Comparison of ENCODE assay signal across 10 mouse cellular contexts in genomic region chr5:75143767-75144166, GRCm38 (mm10). TPM values are rescaled to one million over a fixed set of nuclear protein-coding genes. Genes with fewer than 3 reads are reported as not detected.
A peak's percentile ranks its signal among the peaks of the same experiment; 100 is the strongest.
DNase-seq lines count a peak whose midpoint lies in the region; ATAC-seq and TF ChIP-seq lines count a peak whose summit lies in the region.
"Had no signal": no experiment of that assay in that cellular context is flagged by ENCODE, and none has a peak within 500 bp of the region (broad histone marks: within the 10 kb centered on the region; RNA-seq: fewer than 3 reads in every experiment).

No protein-coding gene starts in this region.

- no peak for TF ChIP-seq POLR2A in lung, adult 2 months (IDR thresholded peaks at IDR 0.05; ENCODE audit: borderline replicate concordance, extremely low read depth, low read depth, low read length)

- peak overlapping the region; percentile 77 for H3K4me2 ChIP-seq in heart, embryonic 13.5 days
- peak overlapping the region; percentile 69; the same call in 1 of the 2 replicates for H3K4me2 ChIP-seq in lung, embryonic 14.5 days
- peak overlapping the region; percentile 53; the same call in 1 of the 2 replicates for H3K4me2 ChIP-seq in embryonic facial prominence, embryonic 12.5 days (replicated peaks)

- peak; percentile 25 for TF ChIP-seq CTCF in lung, embryonic 14.5 days (IDR thresholded peaks at IDR 0.05; ENCODE audit: low read depth)
- TF ChIP-seq CTCF in lung, adult 2 months (IDR thresholded peaks at IDR 0.05; ENCODE audit: insufficient read depth, low read length), result no peak

- no peak; the same call in 1 of the 2 replicates for ATAC-seq in heart, embryonic 13.5 days (ENCODE audit: extremely low read depth, insufficient number of reproducible peaks, low FRiP score, low TSS enrichment)
- ATAC-seq in lung, embryonic 14.5 days (ENCODE audit: insufficient read depth), result no peak
- ATAC-seq in embryonic facial prominence, embryonic 12.5 days (ENCODE audit: insufficient number of reproducible peaks, insufficient read depth, low FRiP score, low TSS enrichment), result no peak
- ATAC-seq in megakaryocyte progenitor cell, adult 5-6 weeks (replicated peaks; ENCODE audit: poor library complexity), result 0 out of 2 replicates have a peak, but pooled peaks have one; percentile 29

- H3K4me3 ChIP-seq in heart, embryonic 13.5 days, result no peak overlapping the region
- H3K4me3 ChIP-seq in lung, embryonic 14.5 days (ENCODE audit: low read depth, low read length), result no peak overlapping the region
- no peak overlapping the region for H3K4me3 ChIP-seq in lung, adult 2 months (replicated peaks; ENCODE audit: extremely low read depth, low read depth, low read length)
- no peak overlapping the region for H3K4me3 ChIP-seq in embryonic facial prominence, embryonic 12.5 days

- no peak overlapping the region for H3K9ac ChIP-seq in heart, embryonic 13.5 days
- no peak overlapping the region for H3K9ac ChIP-seq in lung, embryonic 14.5 days
- H3K9ac ChIP-seq in embryonic facial prominence, embryonic 12.5 days, result no peak overlapping the region

- H3K27ac ChIP-seq in heart, embryonic 13.5 days (replicated peaks), result no peak overlapping the region
- H3K27ac ChIP-seq in lung, embryonic 14.5 days (ENCODE audit: low read depth), result no peak overlapping the region
- no peak overlapping the region for H3K27ac ChIP-seq in embryonic facial prominence, embryonic 12.5 days

- H3K9me3 ChIP-seq in heart, embryonic 13.5 days, result no peaks in the 10 kb centered on the region
- no peaks in the 10 kb centered on the region for H3K9me3 ChIP-seq in lung, embryonic 14.5 days (ENCODE audit: low read depth, low read length)
- H3K9me3 ChIP-seq in embryonic facial prominence, embryonic 12.5 days, result no peaks in the 10 kb centered on the region

- 15% methylated on average over 7 of the region's 7 CpGs for WGBS in heart, embryonic 13.5 days
- 22% methylated on average over 7 of the region's 7 CpGs for WGBS in lung, embryonic 14.5 days
- WGBS in lung, adult 2 months, result 27% methylated on average over 7 of the region's 7 CpGs
- 49% methylated on average over 7 of the region's 7 CpGs for WGBS in embryonic facial prominence, embryonic 12.5 days

- DNase-seq in heart, postnatal 4 days, result no peak
- peak; percentile 27 for DNase-seq in lung, embryonic 14.5 days
- DNase-seq in lung, adult 2 months, result no peak
- DNase-seq in gastrocnemius, adult 8-10 months (ENCODE audit: low spot score in 2 of 2), result no peak
- no peak for DNase-seq in thymus, postnatal 0 days (ENCODE audit: low spot score)
- DNase-seq: cerebellum, adult 11 months had no signal

- peaks cover 13% of the 10 kb centered on the region for H3K4me1 ChIP-seq in heart, embryonic 13.5 days
- H3K4me1 ChIP-seq in lung, embryonic 14.5 days (ENCODE audit: insufficient read depth), result peaks cover 5% of the 10 kb centered on the region; the same call in 1 of the 2 replicates
- H3K4me1 ChIP-seq in lung, adult 2 months (ENCODE audit: control insufficient read depth, insufficient read depth, low read length), result peaks cover 2% of the 10 kb centered on the region; the same call in 1 of the 2 replicates
- H3K4me1 ChIP-seq in embryonic facial prominence, embryonic 12.5 days, result peaks cover 17% of the 10 kb centered on the region

- H3K36me3 ChIP-seq in heart, embryonic 13.5 days, result no peaks in the 10 kb centered on the region
- H3K36me3 ChIP-seq in lung, embryonic 14.5 days (ENCODE audit: insufficient read depth), result no peaks in the 10 kb centered on the region
- no peaks in the 10 kb centered on the region for H3K36me3 ChIP-seq in embryonic facial prominence, embryonic 12.5 days

- H3K27me3 ChIP-seq in heart, embryonic 13.5 days (replicated peaks), result peaks cover 59% of the 10 kb centered on the region
- peaks cover 25% of the 10 kb centered on the region for H3K27me3 ChIP-seq in lung, embryonic 14.5 days (ENCODE audit: insufficient read depth, low read length)
- peaks cover 7% of the 10 kb centered on the region for H3K27me3 ChIP-seq in embryonic facial prominence, embryonic 12.5 days

RNA-seq across cellular contexts. Expression of gene Pdgfra, which starts 8.3 kb away (rescaled TPM):
- polyA plus RNA-seq in heart, embryonic 13.5 days (2015; fragmentation: Nextera tagmentation; extraction: Ambion mirVana), result 16.6 and 20.7 TPM in 2 replicates
- total RNA-seq in heart, postnatal 4 days (2021), result 10 to 100 TPM; 34.4 to 39.0 TPM
- 48.1 and 50.4 TPM in 2 replicates for polyA plus RNA-seq in lung, embryonic 14.5 days (2014; fragmentation: Nextera tagmentation; extraction: Ambion mirVana)
- 51.0 and 82.2 TPM in 2 replicates for polyA plus RNA-seq in lung, adult 2 months (2012; rRNA removed)
- polyA plus RNA-seq in embryonic facial prominence, embryonic 12.5 days (2016; fragmentation: Nextera tagmentation; extraction: Ambion mirVana), result 125 and 127 TPM in 2 replicates
- total RNA-seq in megakaryocyte progenitor cell, adult 5-6 weeks (2015), result not detected in 2 replicates
- 0.08 TPM in 1 of 2 replicates, not detected in the other for total RNA-seq in megakaryocyte progenitor cell, adult 5-6 weeks (2017)
- 10 to 100 TPM in 3 of 4 experiments, 1 to 10 TPM in 1; 7.0 to 18.1 (median 11.2) TPM for total RNA-seq in gastrocnemius, adult 8-10 months (2022)
- polyA plus RNA-seq in thymus, postnatal 0 days (2015; fragmentation: Nextera tagmentation; extraction: Ambion mirVana), result 1.6 and 2.1 TPM in 2 replicates
- polyA plus RNA-seq: activated CD4-positive, CD25-positive, alpha-beta regulatory T cell, adult 4 months had no signal
